Mouse (Mus musculus): Measurements from ENCODE around the gene Ifi47.
A peak's percentile ranks its signal among the peaks of the same experiment; 100 is the strongest.
"Not testable (repeated sequence)": the region's sequence is repeated elsewhere in the genome, so short reads cannot be mapped to it uniquely, and the experiment has no call there.

The Ifi47 gene

GRCm38 (mm10) chr11:49076001-49076757 is at the start of gene Ifi47:
Gene Ifi47, plus strand, starts transcription at chr11:49076587.
- DNase-seq (ENCODE audit: low spot score) = not testable (repeated sequence)

DNA sequence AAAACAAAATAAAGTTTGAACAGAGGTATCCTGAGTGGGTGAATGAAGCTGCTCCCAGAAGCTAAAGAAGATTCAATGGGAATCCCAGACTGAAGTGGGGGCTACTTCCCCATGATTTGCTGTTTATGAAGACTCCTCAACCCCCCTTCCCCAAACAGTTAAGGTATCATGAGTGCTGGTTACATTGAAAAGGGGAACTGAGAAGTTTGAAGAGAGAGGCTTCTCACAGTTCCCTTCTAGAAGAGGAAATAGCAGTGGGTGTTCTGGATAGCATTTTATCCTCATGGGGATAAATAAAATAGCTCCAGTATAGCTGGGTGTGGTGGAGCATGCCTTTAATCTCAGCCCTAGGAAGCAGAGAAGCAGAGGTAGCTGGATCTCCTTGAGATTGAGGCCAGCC is 26.3 kb upstream of the Ifi47 start:
- not testable (repeated sequence) for DNase-seq (ENCODE audit: low spot score)

- DNase-seq (ENCODE audit: low spot score) = not testable (repeated sequence)
These were observed 25.1 kb upstream of the Ifi47 start, which contains the start of gene 9930111J21Rik2 for GRCm38 (mm10) chr11:49051093-49051891. Gene 9930111J21Rik2, minus strand, starts transcription at chr11:49051242.

DNA sequence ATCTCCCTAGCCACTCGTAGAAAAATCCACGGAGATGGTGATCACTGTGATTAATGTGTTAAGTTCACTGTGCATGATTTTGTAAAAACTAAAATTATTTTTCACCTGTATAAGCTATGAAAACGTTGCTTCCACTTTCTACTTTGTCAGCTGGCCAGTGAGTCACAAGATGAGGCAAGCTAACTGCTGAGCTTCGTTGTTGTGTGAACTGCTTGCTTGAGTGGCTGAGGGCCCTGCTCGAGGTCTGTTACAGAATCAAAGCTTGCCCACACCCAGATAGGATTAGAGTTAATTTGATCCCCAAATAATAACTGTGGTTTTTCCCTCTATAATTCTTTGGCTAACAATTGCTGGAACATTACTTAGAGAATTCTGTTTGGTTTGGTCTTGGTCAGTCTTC is 24.5 kb upstream of the Ifi47 start:
- not testable (repeated sequence) for DNase-seq (ENCODE audit: low spot score)

GRCm38 (mm10) chr11:49060061-49060460 is 16.3 kb upstream of the Ifi47 start:
- not testable (repeated sequence) for DNase-seq (ENCODE audit: low spot score)

GRCm38 (mm10) chr11:49061865-49062264 is 14.5 kb upstream of the Ifi47 start:
- DNase-seq (ENCODE audit: low spot score) = not testable (repeated sequence)

- not testable (repeated sequence) for DNase-seq (ENCODE audit: low spot score)
These were observed 12.5 kb upstream of the Ifi47 start, which contains the start of gene Tgtp2 for GRCm38 (mm10) chr11:49063713-49064469. Gene Tgtp2, minus strand, starts transcription at chr11:49064206.

DNA sequence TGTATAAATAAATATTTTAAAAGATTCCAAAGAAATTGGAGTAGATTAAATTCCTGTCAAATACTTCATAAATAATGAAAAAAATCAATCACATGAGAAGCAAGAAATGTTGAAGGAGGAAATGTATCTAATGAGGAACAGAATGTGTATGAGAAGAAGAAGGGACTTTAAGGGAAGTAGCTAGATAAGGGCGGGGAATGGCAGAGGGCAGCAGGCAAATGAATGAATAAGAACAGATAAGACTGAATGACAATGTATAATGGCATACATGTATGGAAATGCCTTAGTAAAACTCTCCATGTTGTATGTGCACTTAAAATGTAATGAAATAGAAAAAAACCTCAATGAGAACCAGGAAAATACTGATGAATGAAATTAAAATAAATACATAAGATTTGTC is 8.0 kb upstream of the Ifi47 start:
- DNase-seq (ENCODE audit: low spot score) = no peak

DNA sequence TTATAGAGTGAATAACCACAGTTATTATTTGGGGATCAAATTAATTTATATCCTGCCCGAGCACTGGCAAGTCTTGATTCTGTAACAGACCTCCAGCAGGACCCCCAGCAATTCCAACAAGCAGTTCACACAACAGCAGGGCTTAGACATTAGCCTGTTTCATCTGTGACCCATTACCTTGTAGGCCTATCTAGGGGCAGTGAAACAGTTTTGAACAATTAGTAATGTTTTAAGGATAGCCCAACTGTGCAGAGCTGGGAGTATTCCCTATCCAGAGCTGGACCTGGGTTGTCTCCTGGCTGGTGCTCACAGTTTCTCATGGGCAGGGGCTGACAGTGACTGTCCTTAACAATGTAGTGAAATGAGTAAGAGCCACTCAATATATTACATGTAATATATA is 625 bp downstream of the Ifi47 start:
- no peak for DNase-seq (ENCODE audit: low spot score)

- DNase-seq (ENCODE audit: low spot score) = no peak
These were observed 2.3 kb downstream of the Ifi47 start for GRCm38 (mm10) chr11:49078719-49079118.

DNA sequence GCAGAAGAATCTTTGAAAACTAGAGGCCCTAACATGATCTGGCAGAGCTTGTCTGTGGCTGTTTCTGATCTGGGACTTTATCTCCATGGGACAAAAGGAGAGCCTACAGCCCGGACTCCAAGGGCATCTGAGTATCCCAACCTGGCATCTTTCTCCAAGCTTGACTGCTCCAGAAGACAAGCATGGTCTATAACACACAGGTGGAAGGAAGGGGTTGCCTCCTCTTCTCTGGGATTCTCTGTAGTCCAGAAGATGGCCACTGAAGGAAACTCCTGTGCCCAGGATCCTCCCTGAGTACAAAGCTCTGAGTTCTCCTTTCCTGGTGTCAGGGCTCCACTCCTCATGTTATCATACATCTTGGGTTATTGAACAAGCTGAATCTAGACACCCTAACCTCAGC is 4.2 kb downstream of the Ifi47 start:
- no peak for DNase-seq (ENCODE audit: low spot score)

- DNase-seq (ENCODE audit: low spot score) = no peak
These were observed 5.0 kb downstream of the Ifi47 start for GRCm38 (mm10) chr11:49081356-49081755.

DNA sequence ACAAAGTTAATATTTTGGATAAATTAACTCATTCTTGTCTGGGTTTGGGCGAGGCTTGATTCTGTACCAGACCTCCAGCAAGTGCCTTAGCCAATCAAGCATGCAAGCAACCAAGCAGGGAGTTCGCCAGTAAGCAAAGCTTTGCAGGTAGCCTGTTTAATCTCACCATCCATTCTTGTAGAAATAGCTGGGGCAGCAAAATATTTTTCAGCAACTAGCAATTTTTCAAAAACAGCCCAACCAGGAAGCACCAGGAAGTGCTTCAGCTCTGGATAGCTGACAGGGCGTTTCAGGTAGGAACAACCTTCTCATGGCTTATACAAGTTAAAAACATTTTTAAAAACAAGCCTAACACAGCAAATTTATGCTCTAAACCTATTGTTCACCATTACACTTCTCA is 5.5 kb downstream of the Ifi47 start:
- no peak for DNase-seq (ENCODE audit: low spot score)

DNA sequence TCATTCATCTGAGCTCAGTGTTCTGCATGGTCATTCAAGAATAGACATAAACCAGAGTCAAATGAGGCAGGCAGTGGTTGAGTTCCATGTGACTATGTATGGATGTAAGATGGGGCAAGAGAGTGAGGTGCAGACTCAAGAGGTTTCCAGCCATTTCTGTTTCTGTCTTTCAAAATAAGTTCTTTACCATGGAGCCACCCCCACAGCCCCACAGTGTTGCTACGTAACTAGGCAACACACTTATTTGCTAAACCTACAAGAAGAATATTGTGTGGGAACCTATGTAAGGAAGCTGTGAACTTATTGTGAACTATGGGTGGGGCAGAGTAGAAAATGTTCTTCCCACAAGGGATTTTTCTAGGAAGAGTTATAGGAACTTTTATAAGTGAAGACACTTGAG is 6.8 kb downstream of the Ifi47 start:
- DNase-seq (ENCODE audit: low spot score) = no peak

GRCm38 (mm10) chr11:49083808-49084207 is 7.4 kb downstream of the Ifi47 start:
- no peak for DNase-seq (ENCODE audit: low spot score)

- no peak for DNase-seq (ENCODE audit: low spot score)
These were observed 8.0 kb downstream of the Ifi47 start for GRCm38 (mm10) chr11:49084385-49084784.

- DNase-seq (ENCODE audit: low spot score) = no peak
These were observed 8.5 kb downstream of the Ifi47 start for GRCm38 (mm10) chr11:49084875-49085274.

DNA sequence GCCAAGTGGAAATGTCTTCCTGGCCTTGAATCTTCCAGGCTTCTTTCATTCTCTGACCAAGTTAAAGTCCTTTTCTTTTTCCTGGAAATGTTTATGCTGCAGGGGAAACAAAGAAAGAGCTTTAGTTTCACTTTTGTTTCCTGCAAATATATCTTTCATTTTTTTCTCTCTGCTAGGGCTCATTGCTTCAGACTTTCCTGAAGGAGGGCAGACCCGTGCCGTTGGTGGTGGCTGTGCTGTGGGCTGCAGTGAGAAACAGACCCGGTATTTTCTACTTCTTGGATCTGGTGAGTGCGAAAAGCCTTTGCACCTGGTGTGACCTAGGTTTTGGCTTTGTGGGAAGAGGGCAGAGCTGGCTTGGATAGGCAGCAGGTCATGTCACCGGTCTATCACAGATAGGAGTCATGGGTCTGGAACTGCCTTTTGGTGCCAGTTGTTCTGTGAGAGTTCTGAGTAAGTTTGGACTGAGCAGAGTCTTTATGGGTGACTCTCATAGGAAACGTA is 10.5 kb downstream of the Ifi47 start:
- no peak for DNase-seq (ENCODE audit: low spot score)

DNA sequence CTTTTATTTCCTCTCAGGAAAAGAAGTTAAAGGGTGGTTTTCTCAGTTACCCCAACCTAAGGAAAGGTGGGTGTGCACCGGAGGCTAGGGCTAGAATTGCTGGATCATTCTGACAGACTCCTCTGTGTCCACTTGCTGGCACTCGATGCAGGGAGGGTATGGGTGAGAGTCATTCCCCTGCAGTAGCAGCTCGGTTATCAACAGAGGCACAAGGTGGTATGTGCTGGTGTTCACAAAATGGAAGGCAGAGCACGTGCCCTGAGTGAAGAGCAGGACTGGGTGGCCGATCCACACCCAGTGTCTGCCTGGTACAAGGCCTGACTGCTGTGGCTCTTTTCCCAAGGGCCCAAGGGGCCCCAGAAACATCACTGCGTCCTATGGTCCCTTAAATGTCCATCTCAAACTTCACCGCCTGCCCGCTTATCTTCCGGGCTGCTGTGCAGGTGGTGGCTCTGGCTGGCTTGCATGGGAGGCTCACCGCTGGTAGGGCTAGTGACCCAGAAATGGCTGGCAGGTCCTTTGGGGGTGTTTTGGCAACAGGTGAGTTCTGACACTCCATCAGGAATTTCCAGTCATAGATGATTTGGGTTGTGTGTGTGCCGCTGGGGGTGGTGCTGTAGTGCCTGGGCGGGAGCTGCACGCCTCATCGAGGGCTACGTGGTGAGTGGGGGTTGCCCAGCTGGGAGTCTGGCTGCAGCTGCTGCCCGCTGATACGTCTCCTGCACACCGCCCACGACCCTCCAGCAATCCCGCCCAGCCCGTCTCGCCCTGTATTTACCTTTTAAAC is 11.6 kb downstream of the Ifi47 start:
- DNase-seq (ENCODE audit: low spot score) = peak; percentile 34

DNA sequence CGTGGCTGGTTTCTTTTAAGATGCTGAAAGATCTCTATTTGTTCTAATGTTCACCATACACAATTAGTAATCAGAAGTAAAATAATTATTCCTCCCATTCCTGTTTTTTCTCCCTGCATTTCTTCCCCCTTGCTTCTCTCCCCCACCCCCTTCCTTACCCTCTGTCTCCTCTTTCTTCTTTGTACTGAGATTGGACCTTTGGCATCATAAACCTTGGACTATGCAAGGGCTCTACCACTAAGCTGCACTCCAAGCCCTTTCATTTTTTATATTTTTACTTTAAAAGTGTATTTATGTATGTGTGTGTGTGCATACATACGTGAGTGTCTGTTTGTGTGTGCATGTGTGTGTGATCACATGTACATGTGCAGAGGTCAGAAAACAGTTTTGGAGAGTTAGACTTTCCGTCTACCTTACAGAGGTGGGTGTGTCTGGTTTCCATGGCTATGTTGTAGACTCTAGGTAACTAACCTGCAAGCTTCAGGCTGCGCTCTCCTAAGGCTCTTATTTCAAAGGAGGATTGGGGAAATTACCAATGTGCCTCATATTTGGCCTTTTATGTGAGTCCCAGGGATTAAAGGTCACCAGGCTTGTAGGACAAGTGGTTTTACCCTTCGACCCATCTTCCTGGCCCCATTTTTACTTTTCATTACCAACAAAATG is 12.7 kb downstream of the Ifi47 start:
- no peak for DNase-seq (ENCODE audit: low spot score)

Data from ovary, adult 18-20 months (tissue).